Mouse (Mus musculus) G1E (cell line): ENCODE measurements around the gene Cic.

Experiments used
- CTCF ChIP-seq: IDR thresholded peaks from 2 replicates; pipeline ENCODE4 v1.5.1; 2012; ENCODE audit warnings: low read depth, low read length, inconsistent platforms, mixed read lengths
- POLR2AphosphoS5 ChIP-seq: IDR thresholded peaks from 2 replicates; pipeline ENCODE4 v1.6.1; 2012; ENCODE audit warnings: low read depth, low read length, inconsistent platforms; ENCODE audit not compliant: insufficient replicate concordance

DNA sequence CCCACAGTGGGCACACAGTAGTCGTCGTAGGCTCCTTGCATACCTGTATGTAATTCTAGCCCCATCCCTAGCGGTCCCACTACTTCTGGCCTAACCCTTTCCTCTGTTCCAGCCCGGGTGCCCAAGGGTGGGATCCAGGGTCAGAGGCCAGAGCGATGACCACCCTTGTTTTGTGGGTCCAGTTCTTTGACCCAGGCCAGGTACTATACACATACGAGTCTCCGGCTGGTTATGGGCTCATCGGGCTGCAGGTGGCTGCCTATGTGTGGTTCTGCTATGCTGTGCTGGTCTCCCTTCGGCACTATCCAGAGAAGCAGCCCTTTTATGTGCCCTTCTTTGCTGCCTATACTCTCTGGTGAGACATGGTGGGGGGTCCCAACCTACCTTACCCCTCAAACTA lies 41.9 kb downstream of the Cic start:
- TF ChIP-seq CTCF (no peak), POLR2AphosphoS5 (no peak)
